Mouse (Mus musculus) forebrain, embryonic 11.5 days (tissue): Measurements from ENCODE around the gene Tmem143. TPM values are rescaled to one million over a fixed set of nuclear protein-coding genes. Genes with fewer than 3 reads are reported as not detected.
A peak's percentile ranks its signal among the peaks of the same experiment; 100 is the strongest.

Experiments used
- ATAC-seq: fragments of 200-750 bp; cut with Nextera tagmentation; replicated peaks from 2 replicates; pipeline ENCODE4 v1.8.0; 2017; ENCODE audit warnings: moderate TSS enrichment; ENCODE audit not compliant: low FRiP score
- DNase-seq: peaks from one replicate; pipeline ENCODE4 v3.0.0-alpha.2; 2017; ENCODE audit warnings: low spot score
- H3K27ac ChIP-seq: fragments of 300-500 bp; sonication (generic); 2 replicates; pipeline ENCODE4 v1.5.1; 2014; ENCODE audit warnings: low read depth, low read length
- H3K27me3 ChIP-seq: fragments of 300-500 bp; sonication (generic); 2 replicates; pipeline ENCODE4 v1.6.1; 2014; ENCODE audit warnings: mild to moderate bottlenecking, low read length, mixed read lengths; ENCODE audit not compliant: control insufficient read depth, insufficient read depth
- H3K36me3 ChIP-seq: fragments of 300-500 bp; sonication (generic); 2 replicates; pipeline ENCODE4 v1.6.1; 2014; ENCODE audit warnings: mild to moderate bottlenecking, low read length, moderate library complexity, mixed read lengths; ENCODE audit not compliant: control insufficient read depth, insufficient read depth
- H3K4me1 ChIP-seq: fragments of 300-500 bp; sonication (generic); replicated peaks from 2 replicates; pipeline ENCODE4 v1.6.1; 2014; ENCODE audit warnings: low read length, mixed read lengths; ENCODE audit not compliant: control insufficient read depth, insufficient read depth
- H3K4me2 ChIP-seq: fragments of 300-500 bp; sonication (generic); 2 replicates; pipeline ENCODE4 v1.6.1; 2014; ENCODE audit warnings: low read depth, mild to moderate bottlenecking, low read length, moderate library complexity, mixed read lengths; ENCODE audit not compliant: severe bottlenecking
- H3K4me3 ChIP-seq: fragments of 300-500 bp; sonication (generic); 2 replicates; pipeline ENCODE4 v1.5.1; 2014; ENCODE audit warnings: low read depth, low read length
- H3K9ac ChIP-seq: fragments of 300-500 bp; sonication (generic); 2 replicates; pipeline ENCODE4 v1.6.1; 2014; ENCODE audit warnings: low read length
- H3K9me3 ChIP-seq: fragments of 300-500 bp; sonication (generic); 2 replicates; pipeline ENCODE4 v1.6.1; 2016; ENCODE audit warnings: low read length, mixed read lengths; ENCODE audit not compliant: control insufficient read depth
- WGBS: fragments of 180-500 bp; shearing (Covaris S2); extraction: QIAGEN DNeasy Blood & Tissue Kit; methylation state at CpG from one replicate; pipeline ENCODE4 v1.1.7; 2014; 5-methylcytosine and 5-hydroxymethylcytosine counted together
- polyA plus RNA-seq: library from polyadenylated mRNA; unstranded; fragments of >200 nt; fragmentation: Nextera tagmentation; extraction: Ambion mirVana; gene quantifications from 2 replicates; pipeline ENCODE4 v1.2.1, GENCODE M21; 2014

The Tmem143 gene
- polyA plus RNA-seq, 1 experiment from 2014 or later = 2.6 TPM

DNA sequence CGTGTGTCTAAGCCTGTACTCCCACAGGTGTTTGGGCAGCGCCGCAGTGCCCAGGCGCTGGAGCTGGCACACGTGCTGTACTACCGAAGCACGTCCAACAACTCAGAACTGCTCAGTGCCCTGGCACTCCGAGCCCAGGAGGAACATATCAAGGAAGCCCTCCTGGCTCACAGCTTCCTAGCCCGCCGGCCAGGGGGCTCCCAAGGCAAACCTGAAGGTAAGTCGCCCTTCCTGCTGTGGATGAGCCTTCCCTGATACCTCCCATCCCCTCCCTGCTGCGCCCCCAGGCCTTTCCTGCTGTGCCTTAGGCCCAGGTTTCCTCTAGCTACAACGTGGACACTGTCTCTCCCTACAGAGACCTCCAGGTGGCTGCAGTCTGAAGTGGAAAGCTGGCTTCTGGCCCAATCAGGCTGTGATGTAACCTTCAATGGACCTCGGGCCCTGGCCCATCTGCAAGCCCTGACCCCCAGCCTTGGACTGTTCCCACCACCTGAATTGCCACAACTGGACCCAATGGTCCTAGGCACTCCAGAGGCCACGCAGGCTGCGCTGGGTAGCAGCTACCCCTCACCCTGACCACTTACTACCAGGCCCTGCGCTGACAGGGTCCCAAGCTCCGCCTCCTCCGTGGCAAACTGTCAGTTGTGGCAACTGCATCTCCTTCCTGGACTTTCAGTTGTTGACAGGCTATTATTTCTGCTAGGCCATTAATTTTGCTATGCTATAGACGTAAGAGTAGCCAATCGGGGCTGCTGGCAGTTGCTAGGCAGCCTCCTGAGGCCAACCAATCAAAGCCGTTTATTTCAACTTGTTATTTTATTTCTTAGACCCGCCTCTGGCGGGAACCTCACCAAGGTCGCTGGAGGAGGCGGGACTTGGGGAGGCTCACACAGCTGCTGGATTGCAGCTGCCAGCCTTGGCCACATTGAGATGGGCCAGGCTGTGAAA is 19.6 kb downstream of the Tmem143 start:
- peak overlapping the region; percentile 39 for H3K4me2 ChIP-seq
- H3K4me1 ChIP-seq = peaks cover 15% of the 10 kb centered on the region
- no peaks in the 10 kb centered on the region for H3K9me3 ChIP-seq
- peak overlapping the region; percentile 11 for H3K4me3 ChIP-seq
- H3K36me3 ChIP-seq = no peaks in the 10 kb centered on the region
- 33% methylated on average over 26 of the region's 26 CpGs for WGBS
- H3K27me3 ChIP-seq = no peaks in the 10 kb centered on the region
- peak overlapping the region; percentile 47 for H3K9ac ChIP-seq
- peak overlapping the region; percentile 84 for H3K27ac ChIP-seq
- peak; percentile 80 for DNase-seq
- peak; percentile 90 for ATAC-seq

GRCm38 (mm10) chr7:45917004-45917704 is 20.4 kb downstream of the Tmem143 start:
- Histone ChIP-seq H3K4me2 (peak overlapping the region; percentile 39), H3K4me3 (peak overlapping the region; percentile 11), H3K36me3 (no peaks in the 10 kb centered on the region), H3K4me1 (peaks cover 15% of the 10 kb centered on the region), H3K9ac (peak overlapping the region; percentile 47), H3K9me3 (no peaks in the 10 kb centered on the region), H3K27ac (peak overlapping the region; percentile 84), H3K27me3 (no peaks in the 10 kb centered on the region)
- no peak for DNase-seq
- ATAC-seq = no peak; the same call in 1 of the 2 replicates
- WGBS = 45% methylated on average over 13 of the region's 13 CpGs

GRCm38 (mm10) chr7:45917926-45918325 is 21.2 kb downstream of the Tmem143 start:
- Histone ChIP-seq H3K4me3 (no peak overlapping the region), H3K4me1 (peaks cover 15% of the 10 kb centered on the region), H3K27me3 (no peaks in the 10 kb centered on the region), H3K36me3 (no peaks in the 10 kb centered on the region), H3K27ac (no peak overlapping the region), H3K4me2 (no peak overlapping the region), H3K9me3 (no peaks in the 10 kb centered on the region), H3K9ac (no peak overlapping the region)
- no peak for DNase-seq
- no peak for ATAC-seq
- WGBS = 88% methylated on average over 15 of the region's 15 CpGs

- H3K27ac ChIP-seq = no peak overlapping the region
- H3K27me3 ChIP-seq = 0 out of 2 replicates have a peak, but pooled peaks cover 2% of the 10 kb centered on the region
- no peaks in the 10 kb centered on the region for H3K9me3 ChIP-seq
- ATAC-seq (no peak), DNase-seq (no peak)
- H3K9ac ChIP-seq = no peak overlapping the region
- 63% methylated on average over 14 of the region's 14 CpGs for WGBS
- H3K36me3 ChIP-seq = no peaks in the 10 kb centered on the region
- H3K4me1 ChIP-seq = peaks cover 15% of the 10 kb centered on the region
- H3K4me3 ChIP-seq = no peak overlapping the region
- H3K4me2 ChIP-seq = no peak overlapping the region
Measured at GRCm38 (mm10) chr7:45919083-45919671, 22.4 kb downstream of the Tmem143 start.

DNA sequence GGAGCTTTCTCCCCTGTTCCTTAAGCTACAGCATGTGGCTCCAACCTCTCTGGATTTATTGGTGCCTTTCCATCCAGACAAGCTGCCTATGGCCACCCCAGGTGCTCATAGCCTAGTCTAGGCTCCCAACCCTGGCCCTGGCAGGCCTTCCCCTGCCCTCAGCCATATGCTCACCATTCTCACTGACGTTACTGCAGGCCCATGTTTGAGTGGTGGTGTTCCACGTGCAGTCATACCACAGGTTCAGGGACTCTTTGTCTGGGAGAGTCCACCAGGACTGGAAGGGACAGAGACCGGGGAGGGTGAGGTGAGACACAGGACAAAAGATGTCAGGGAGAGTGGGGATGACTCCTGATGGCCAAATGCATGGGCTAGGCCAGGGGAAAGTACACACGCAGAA is 23.0 kb downstream of the Tmem143 start:
- WGBS = 80% methylated on average over 4 of the region's 4 CpGs
- no peak for ATAC-seq
- H3K9me3 ChIP-seq = no peaks in the 10 kb centered on the region
- H3K9ac ChIP-seq = no peak overlapping the region
- H3K4me2 ChIP-seq = no peak overlapping the region
- DNase-seq = no peak
- 0 out of 2 replicates have a peak, but pooled peaks cover 2% of the 10 kb centered on the region for H3K27me3 ChIP-seq
- H3K4me1 ChIP-seq = peaks cover 15% of the 10 kb centered on the region
- H3K4me3 ChIP-seq = no peak overlapping the region
- H3K27ac ChIP-seq = no peak overlapping the region
- H3K36me3 ChIP-seq = no peaks in the 10 kb centered on the region

- Histone ChIP-seq H3K9me3 (no peaks in the 10 kb centered on the region; the same call in 1 of the 2 replicates), H3K36me3 (no peaks in the 10 kb centered on the region), H3K9ac (no peak overlapping the region), H3K27ac (no peak overlapping the region), H3K27me3 (0 out of 2 replicates have a peak, but pooled peaks cover 2% of the 10 kb centered on the region), H3K4me3 (no peak overlapping the region), H3K4me1 (peaks cover 14% of the 10 kb centered on the region), H3K4me2 (no peak overlapping the region)
- WGBS = 58% methylated on average over 9 of the region's 9 CpGs
- ATAC-seq (no peak), DNase-seq (no peak)
Measured at GRCm38 (mm10) chr7:45920583-45921241, 24.0 kb downstream of the Tmem143 start.

- Histone ChIP-seq H3K4me1 (peaks cover 9% of the 10 kb centered on the region), H3K36me3 (no peaks in the 10 kb centered on the region), H3K27ac (no peak within 1 kb of the TSS), H3K9ac (no peak within 1 kb of the TSS), H3K9me3 (no peaks in the 10 kb centered on the region; the same call in 1 of the 2 replicates), H3K4me3 (no peak within 1 kb of the TSS), H3K27me3 (0 out of 2 replicates have a peak, but pooled peaks cover 2% of the 10 kb centered on the region), H3K4me2 (no peak within 1 kb of the TSS)
- no peak for DNase-seq
- ATAC-seq = no peak
- WGBS = 62% methylated on average over 9 of the region's 9 CpGs
Measured at GRCm38 (mm10) chr7:45921242-45921621, 24.5 kb downstream of the Tmem143 start, which contains the start of gene Emp3. Gene Emp3, minus strand, starts transcription at chr7:45921404.
